Mouse (Mus musculus): ENCODE data around the gene Ubash3a. TPM values are rescaled to one million over a fixed set of nuclear protein-coding genes. Genes with fewer than 3 reads are reported as not detected.

Gene Ubash3a
- total RNA-seq, 2 experiments from 2014 or later = not detected

DNA sequence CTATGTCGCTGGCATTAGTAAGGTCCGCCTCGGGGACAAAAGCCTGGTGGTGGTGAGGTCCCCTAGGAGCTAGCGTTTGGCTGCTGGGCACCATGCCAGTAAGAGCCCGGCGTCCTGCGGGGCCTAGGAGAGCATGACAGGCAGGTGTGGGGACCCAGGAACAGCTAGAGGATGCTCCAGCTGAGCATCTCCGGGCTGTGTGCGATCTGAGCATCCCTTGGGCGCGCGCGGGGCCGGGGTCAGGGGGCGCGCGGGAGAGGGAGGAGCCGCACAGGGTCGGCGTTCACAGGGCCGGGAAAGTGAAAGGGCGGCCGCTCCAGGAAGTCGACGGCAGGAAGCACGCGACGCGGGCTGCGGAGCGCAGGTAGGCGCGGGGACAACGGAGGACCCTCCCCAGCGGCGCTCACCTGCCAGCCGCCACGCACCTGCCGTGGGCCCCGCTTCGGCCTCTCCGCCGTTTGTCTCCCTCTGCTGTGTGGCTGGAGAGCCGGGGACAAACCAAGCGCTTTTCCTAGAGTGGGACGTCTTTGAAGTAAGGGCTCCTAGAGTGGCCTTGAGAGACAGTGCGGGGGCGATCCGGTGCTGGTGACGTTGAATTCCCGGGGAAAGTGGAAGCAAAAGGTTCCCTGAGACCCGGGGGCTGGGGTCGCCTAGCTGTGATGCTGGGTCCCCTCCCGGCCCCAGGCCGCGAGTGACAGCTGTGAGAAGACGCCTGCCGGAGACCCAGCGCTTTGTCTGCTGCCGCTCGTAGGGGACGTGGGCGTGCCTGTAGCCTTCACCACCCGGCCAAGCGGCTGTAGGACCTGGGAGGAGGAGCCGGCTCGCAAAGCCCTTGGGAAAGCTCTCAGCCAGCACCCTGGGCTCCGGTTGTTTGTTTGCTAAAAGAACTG, 88.5 kb downstream of the Ubash3a start:
- DNase-seq (ENCODE audit: low spot score in 2 of 2) = peak; percentile 76 to 79
- intact Hi-C loops (cut with DNase I) = no loop called here

Other genes with a start within 250 kb of the Ubash3a start
- gene Abcg1, start 150.2 kb upstream of the Ubash3a start, total RNA-seq (2021) = 10 to 100 TPM; 65.5 to 77.2 TPM
- gene Tff3, start 78.2 kb upstream of the Ubash3a start, total RNA-seq (2021) = not detected
- not detected for gene Tff2, start 63.6 kb upstream of the Ubash3a start, total RNA-seq (2021)
- not detected for gene Tff1, start 42.6 kb upstream of the Ubash3a start, total RNA-seq (2021)
- not detected for gene Tmprss3, start 8.9 kb upstream of the Ubash3a start, total RNA-seq (2021)
- 10 to 100 TPM; 14.0 to 15.1 TPM for gene Rsph1, start 69.5 kb downstream of the Ubash3a start, total RNA-seq (2021)
- 1 to 10 TPM; 8.2 to 9.9 TPM for gene Slc37a1, start 78.9 kb downstream of the Ubash3a start, total RNA-seq (2021)
- 10 to 100 TPM; 19.7 to 30.6 TPM for gene Pde9a, start 178.3 kb downstream of the Ubash3a start, total RNA-seq (2021)

Data from left cerebral cortex, postnatal 36 days (tissue).